Mouse (Mus musculus) midbrain, embryonic 12.5 days (tissue): ENCODE results near the gene Eif4e3. TPM values are rescaled to one million over a fixed set of nuclear protein-coding genes. Genes with fewer than 3 reads are reported as not detected.
A peak's percentile ranks its signal among the peaks of the same experiment; 100 is the strongest.

Source experiments
- ATAC-seq: fragments of 200-750 bp; cut with Nextera tagmentation; 2 replicates; pipeline ENCODE4 v1.8.0; 2017; ENCODE audit warnings: low read depth, moderate TSS enrichment, moderate library complexity; ENCODE audit not compliant: low FRiP score
- H3K27ac ChIP-seq: fragments of 300-500 bp; sonication (generic); replicated peaks from 2 replicates; pipeline ENCODE4 v1.5.1; 2016; ENCODE audit warnings: mild to moderate bottlenecking
- H3K27me3 ChIP-seq: fragments of 300-500 bp; sonication (generic); 2 replicates; pipeline ENCODE4 v1.6.1; 2016; ENCODE audit warnings: mild to moderate bottlenecking
- H3K36me3 ChIP-seq: fragments of 300-500 bp; sonication (generic); 2 replicates; pipeline ENCODE4 v1.6.1; 2016
- H3K4me1 ChIP-seq: fragments of 300-500 bp; sonication (generic); 2 replicates; pipeline ENCODE4 v1.6.1; 2016
- H3K4me2 ChIP-seq: fragments of 300-500 bp; sonication (generic); replicated peaks from 2 replicates; pipeline ENCODE4 v1.6.1; 2016; ENCODE audit warnings: mild to moderate bottlenecking, moderate library complexity
- H3K4me3 ChIP-seq: fragments of 300-500 bp; sonication (generic); 2 replicates; pipeline ENCODE4 v1.5.1; 2016; ENCODE audit warnings: mild to moderate bottlenecking
- H3K9ac ChIP-seq: fragments of 300-500 bp; sonication (generic); replicated peaks from 2 replicates; pipeline ENCODE4 v1.6.1; 2016; ENCODE audit warnings: mild to moderate bottlenecking, moderate library complexity
- H3K9me3 ChIP-seq: fragments of 300-500 bp; sonication (generic); 2 replicates; pipeline ENCODE4 v1.6.1; 2016; ENCODE audit warnings: mild to moderate bottlenecking
- WGBS: fragments of 180-500 bp; shearing (Covaris S2); methylation state at CpG from one replicate; pipeline ENCODE4 v1.1.7; 2016; 5-methylcytosine and 5-hydroxymethylcytosine counted together
- polyA plus RNA-seq: library from polyadenylated mRNA; unstranded; fragments of >200 nt; fragmentation: Nextera tagmentation; extraction: Ambion mirVana; gene quantifications from 2 replicates; pipeline ENCODE4 v1.2.1, GENCODE M21; 2016

Eif4e3 gene
- polyA plus RNA-seq, 1 experiment from 2014 or later, result 12.5 TPM

DNA sequence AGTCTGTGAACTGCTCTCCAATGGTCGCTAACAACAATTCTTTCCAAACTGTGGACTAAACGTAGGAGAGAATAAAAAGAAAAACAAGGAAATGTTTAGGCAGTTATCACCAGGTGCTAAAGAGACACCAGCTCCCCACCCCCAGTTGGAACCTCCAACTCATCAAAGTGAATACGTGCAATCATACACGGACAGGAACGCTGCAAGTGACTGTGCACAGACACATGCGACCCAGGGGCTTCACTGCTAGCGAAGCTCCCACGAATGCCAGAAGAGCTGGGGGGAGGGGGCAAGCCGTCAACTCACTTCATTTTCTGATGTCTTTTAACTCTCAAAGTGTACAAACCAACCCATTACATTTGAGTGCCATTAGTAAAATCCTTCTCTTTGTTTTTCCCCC, 30.4 kb downstream of the Eif4e3 start:
- Histone ChIP-seq H3K36me3 (0 out of 2 replicates have a peak, but pooled peaks cover 5% of the 10 kb centered on the region), H3K27me3 (no peaks in the 10 kb centered on the region), H3K27ac (no peak overlapping the region), H3K9me3 (no peaks in the 10 kb centered on the region), H3K4me3 (no peak overlapping the region), H3K9ac (no peak overlapping the region), H3K4me1 (peaks cover 4% of the 10 kb centered on the region; the same call in 1 of the 2 replicates), H3K4me2 (no peak overlapping the region)
- WGBS, result 71% methylated on average over 9 of the region's 9 CpGs
- no peak for ATAC-seq

- Histone ChIP-seq H3K27me3 (no peaks in the 10 kb centered on the region), H3K9ac (no peak overlapping the region), H3K36me3 (0 out of 2 replicates have a peak, but pooled peaks cover 14% of the 10 kb centered on the region), H3K4me2 (no peak overlapping the region), H3K9me3 (no peaks in the 10 kb centered on the region), H3K27ac (no peak overlapping the region), H3K4me3 (no peak overlapping the region), H3K4me1 (peaks cover 4% of the 10 kb centered on the region; the same call in 1 of the 2 replicates)
- 90% methylated on average over 32 of the region's 32 CpGs for WGBS
- ATAC-seq, result no peak
These were observed 34.2 kb downstream of the Eif4e3 start for GRCm38 (mm10) chr6:99632121-99632980.

- H3K36me3 ChIP-seq, result 0 out of 2 replicates have a peak, but pooled peaks cover 13% of the 10 kb centered on the region
- no peak overlapping the region for H3K9ac ChIP-seq
- 83% methylated on average over 5 of the region's 5 CpGs for WGBS
- no peak overlapping the region for H3K4me2 ChIP-seq
- no peaks in the 10 kb centered on the region for H3K9me3 ChIP-seq
- H3K27me3 ChIP-seq, result no peaks in the 10 kb centered on the region
- H3K4me3 ChIP-seq, result no peak overlapping the region
- peaks cover 7% of the 10 kb centered on the region; the same call in 1 of the 2 replicates for H3K4me1 ChIP-seq
- ATAC-seq, result no peak
- H3K27ac ChIP-seq, result no peak overlapping the region
These were observed 34.9 kb downstream of the Eif4e3 start for GRCm38 (mm10) chr6:99631637-99632036.

- Histone ChIP-seq H3K36me3 (0 out of 2 replicates have a peak, but pooled peaks cover 10% of the 10 kb centered on the region), H3K4me1 (peaks cover 16% of the 10 kb centered on the region), H3K27me3 (no peaks in the 10 kb centered on the region), H3K27ac (no peak overlapping the region), H3K4me3 (no peak overlapping the region), H3K4me2 (no peak overlapping the region), H3K9me3 (no peaks in the 10 kb centered on the region), H3K9ac (no peak overlapping the region)
- 82% methylated on average over 8 of the region's 8 CpGs for WGBS
- ATAC-seq, result no peak
These were observed 36.7 kb downstream of the Eif4e3 start for GRCm38 (mm10) chr6:99629726-99630458.

- H3K4me2 ChIP-seq, result no peak overlapping the region
- peaks cover 29% of the 10 kb centered on the region for H3K4me1 ChIP-seq
- no peaks in the 10 kb centered on the region for H3K9me3 ChIP-seq
- 54% methylated on average over 2 of the region's 2 CpGs for WGBS
- H3K27me3 ChIP-seq, result no peaks in the 10 kb centered on the region
- 0 out of 2 replicates have a peak overlapping the region, but pooled peaks have one; percentile 26 for H3K27ac ChIP-seq
- ATAC-seq, result no peak
- H3K4me3 ChIP-seq, result no peak overlapping the region
- H3K9ac ChIP-seq, result no peak overlapping the region
- 0 out of 2 replicates have a peak, but pooled peaks cover 10% of the 10 kb centered on the region for H3K36me3 ChIP-seq
These were observed 40.2 kb downstream of the Eif4e3 start for GRCm38 (mm10) chr6:99626347-99626746.

GRCm38 (mm10) chr6:99625803-99626202, 40.8 kb downstream of the Eif4e3 start:
- H3K4me1 ChIP-seq, result peaks cover 29% of the 10 kb centered on the region
- ATAC-seq, result no peak
- H3K27me3 ChIP-seq, result no peaks in the 10 kb centered on the region
- 0 out of 2 replicates have a peak overlapping the region, but pooled peaks have one; percentile 26 for H3K27ac ChIP-seq
- H3K36me3 ChIP-seq, result 0 out of 2 replicates have a peak, but pooled peaks cover 10% of the 10 kb centered on the region
- H3K9ac ChIP-seq, result no peak overlapping the region
- WGBS, result 18% methylated on average over 7 of the region's 7 CpGs
- no peak overlapping the region for H3K4me2 ChIP-seq
- H3K9me3 ChIP-seq, result no peaks in the 10 kb centered on the region
- no peak overlapping the region for H3K4me3 ChIP-seq

GRCm38 (mm10) chr6:99625306-99625705, 41.3 kb downstream of the Eif4e3 start:
- peaks cover 29% of the 10 kb centered on the region for H3K4me1 ChIP-seq
- H3K9me3 ChIP-seq, result no peaks in the 10 kb centered on the region
- no peak overlapping the region for H3K9ac ChIP-seq
- 0 out of 2 replicates have a peak, but pooled peaks cover 10% of the 10 kb centered on the region for H3K36me3 ChIP-seq
- WGBS, result 27% methylated on average over 7 of the region's 7 CpGs
- no peak for ATAC-seq
- H3K4me3 ChIP-seq, result no peak overlapping the region
- no peak overlapping the region for H3K4me2 ChIP-seq
- 0 out of 2 replicates have a peak overlapping the region, but pooled peaks have one; percentile 26 for H3K27ac ChIP-seq
- H3K27me3 ChIP-seq, result no peaks in the 10 kb centered on the region

- Histone ChIP-seq H3K4me2 (no peak overlapping the region), H3K4me1 (peaks cover 29% of the 10 kb centered on the region), H3K27me3 (no peaks in the 10 kb centered on the region), H3K4me3 (no peak overlapping the region), H3K27ac (no peak overlapping the region), H3K9ac (no peak overlapping the region), H3K9me3 (no peaks in the 10 kb centered on the region), H3K36me3 (0 out of 2 replicates have a peak, but pooled peaks cover 10% of the 10 kb centered on the region)
- no peak for ATAC-seq
- 89% methylated on average over 3 of the region's 3 CpGs for WGBS
These were observed 42.0 kb downstream of the Eif4e3 start for GRCm38 (mm10) chr6:99624542-99624941.

GRCm38 (mm10) chr6:99623641-99624040, 42.9 kb downstream of the Eif4e3 start:
- H3K4me2 ChIP-seq, result no peak overlapping the region
- no peak overlapping the region for H3K4me3 ChIP-seq
- 0 out of 2 replicates have a peak, but pooled peaks cover 5% of the 10 kb centered on the region for H3K36me3 ChIP-seq
- no peaks in the 10 kb centered on the region for H3K9me3 ChIP-seq
- H3K27ac ChIP-seq, result no peak overlapping the region
- H3K9ac ChIP-seq, result no peak overlapping the region
- peak; percentile 72 for ATAC-seq
- peaks cover 3% of the 10 kb centered on the region; the same call in 1 of the 2 replicates for H3K27me3 ChIP-seq
- 7% methylated on average over 6 of the region's 6 CpGs for whole genome bisulfite sequencing
- peaks cover 29% of the 10 kb centered on the region for H3K4me1 ChIP-seq

- Histone ChIP-seq H3K4me2 (no peak overlapping the region), H3K9me3 (no peaks in the 10 kb centered on the region), H3K27me3 (peaks cover 14% of the 10 kb centered on the region; the same call in 1 of the 2 replicates), H3K4me3 (no peak overlapping the region), H3K27ac (no peak overlapping the region), H3K4me1 (peaks cover 22% of the 10 kb centered on the region), H3K9ac (no peak overlapping the region), H3K36me3 (no peaks in the 10 kb centered on the region)
- WGBS, result 77% methylated on average over 4 of the region's 4 CpGs
- ATAC-seq, result no peak
These were observed 45.4 kb downstream of the Eif4e3 start for GRCm38 (mm10) chr6:99621167-99621566.

GRCm38 (mm10) chr6:99620471-99620870, 46.1 kb downstream of the Eif4e3 start:
- no peaks in the 10 kb centered on the region for H3K9me3 ChIP-seq
- WGBS, result 82% methylated on average over 7 of the region's 7 CpGs
- peaks cover 20% of the 10 kb centered on the region for H3K4me1 ChIP-seq

More at GRCm38 (mm10) chr6:99620471-99620870, 46.1 kb downstream of the Eif4e3 start:
- H3K4me2 ChIP-seq, result no peak overlapping the region
- no peak for ATAC-seq
- no peak overlapping the region for H3K4me3 ChIP-seq
- H3K27ac ChIP-seq, result no peak overlapping the region
- H3K9ac ChIP-seq, result no peak overlapping the region
- H3K36me3 ChIP-seq, result no peaks in the 10 kb centered on the region
- peaks cover 14% of the 10 kb centered on the region; the same call in 1 of the 2 replicates for H3K27me3 ChIP-seq
